Mouse (Mus musculus) forebrain, postnatal 0 days (tissue): ENCODE data around the gene Il17ra. TPM values are rescaled to one million over a fixed set of nuclear protein-coding genes. Genes with fewer than 3 reads are reported as not detected.

Experiments used
- ATAC-seq: fragments of 200-750 bp; cut with Nextera tagmentation; 2 replicates; pipeline ENCODE4 v1.8.0; 2017; ENCODE audit warnings: mild to moderate bottlenecking, moderate library complexity
- DNase-seq: peaks from one replicate; pipeline ENCODE4 v3.0.0-alpha.2; 2015
- H3K27ac ChIP-seq: fragments of 300-500 bp; sonication (generic); 2 replicates; pipeline ENCODE4 v1.5.1; 2014; ENCODE audit warnings: low read depth, mild to moderate bottlenecking, antibody characterized with exemption, low read length, moderate library complexity, mixed read lengths
- H3K27me3 ChIP-seq: fragments of 300-500 bp; sonication (generic); 2 replicates; pipeline ENCODE4 v1.6.1; 2014; ENCODE audit warnings: mild to moderate bottlenecking, low read length, mixed read lengths; ENCODE audit not compliant: insufficient read depth
- H3K36me3 ChIP-seq: fragments of 300-500 bp; sonication (generic); 2 replicates; pipeline ENCODE4 v1.6.1; 2014; ENCODE audit warnings: mild to moderate bottlenecking, moderate library complexity; ENCODE audit not compliant: insufficient read depth
- H3K4me1 ChIP-seq: fragments of 300-500 bp; sonication (generic); 2 replicates; pipeline ENCODE4 v1.6.1; 2014; ENCODE audit warnings: antibody characterized with exemption; ENCODE audit not compliant: insufficient read depth
- H3K4me2 ChIP-seq: fragments of 300-500 bp; sonication (generic); 2 replicates; pipeline ENCODE4 v1.6.1; 2014; ENCODE audit warnings: low read depth, mild to moderate bottlenecking, moderate library complexity
- H3K4me3 ChIP-seq: fragments of 300-500 bp; sonication (generic); 2 replicates; pipeline ENCODE4 v1.5.1; 2014; ENCODE audit warnings: low read depth, low read length, mixed read lengths
- H3K9ac ChIP-seq: fragments of 300-500 bp; sonication (generic); 2 replicates; pipeline ENCODE4 v1.6.1; 2014; ENCODE audit warnings: mild to moderate bottlenecking
- H3K9me3 ChIP-seq: fragments of 300-500 bp; sonication (generic); 2 replicates; pipeline ENCODE4 v1.6.1; 2016; ENCODE audit warnings: low read length
- CTCF ChIP-seq: sonication (generic); IDR thresholded peaks from 2 replicates; pipeline ENCODE4 v1.5.1; 2016; ENCODE audit warnings: antibody characterized with exemption, control low read depth, low read depth
- WGBS: fragments of 180-500 bp; shearing (Covaris S2); extraction: QIAGEN DNeasy Blood & Tissue Kit; methylation state at CpG from one replicate; pipeline ENCODE4 v1.1.7; 2014; 5-methylcytosine and 5-hydroxymethylcytosine counted together
- polyA plus RNA-seq: library from polyadenylated mRNA; unstranded; fragments of >200 nt; fragmentation: Nextera tagmentation; extraction: Ambion mirVana; gene quantifications from 2 replicates; pipeline ENCODE4 v1.2.1, GENCODE M21; 2015
- total RNA-seq: library from RNA; depleted of rRNA; stranded (reverse); fragments of >200 nt; gene quantifications from 2 replicates; pipeline ENCODE4 v1.2.3, GENCODE M21; 2014; rRNA removed

Il17ra gene
- total and polyA plus RNA-seq, 2 experiments from 2014 or later = 3.2 to 4.2 TPM

- DNase-seq (no peak), ATAC-seq (no peak)
- Histone ChIP-seq H3K36me3 (peaks cover 35% of the 10 kb centered on the region), H3K9ac (no peak overlapping the region), H3K4me2 (no peak overlapping the region), H3K27me3 (no peaks in the 10 kb centered on the region), H3K9me3 (no peaks in the 10 kb centered on the region), H3K4me3 (no peak overlapping the region), H3K4me1 (peaks cover 7% of the 10 kb centered on the region), H3K27ac (no peak overlapping the region)
- no peak for TF ChIP-seq CTCF
- WGBS = 94% methylated on average over 5 of the region's 5 CpGs
Observed at GRCm38 (mm10) chr6:120524796-120525195, 61.7 kb downstream of the Il17ra start.

- Histone ChIP-seq H3K9ac (no peak overlapping the region), H3K27me3 (no peaks in the 10 kb centered on the region), H3K9me3 (no peaks in the 10 kb centered on the region), H3K36me3 (no peaks in the 10 kb centered on the region), H3K4me2 (0 out of 2 replicates have a peak overlapping the region, but pooled peaks have one; percentile 2), H3K4me1 (peaks cover 16% of the 10 kb centered on the region), H3K27ac (no peak overlapping the region), H3K4me3 (no peak overlapping the region)
- TF ChIP-seq CTCF = no peak
- ATAC-seq = no peak
- no peak for DNase-seq
- WGBS = 65% methylated on average over 4 of the region's 4 CpGs
Observed at GRCm38 (mm10) chr6:120529123-120529522, 66.1 kb downstream of the Il17ra start.

- Histone ChIP-seq H3K4me1 (peaks cover 16% of the 10 kb centered on the region), H3K4me2 (peak within 1 kb of the TSS; percentile 66), H3K27ac (peak within 1 kb of the TSS; percentile 67; the same call in 1 of the 2 replicates), H3K36me3 (no peaks in the 10 kb centered on the region), H3K9ac (peak within 1 kb of the TSS; percentile 92), H3K9me3 (no peaks in the 10 kb centered on the region), H3K27me3 (no peaks in the 10 kb centered on the region), H3K4me3 (peak within 1 kb of the TSS; percentile 95)
- WGBS = 1% methylated on average over 74 of the region's 75 CpGs
- peak; percentile 96 for DNase-seq
- peak; percentile 100 for ATAC-seq
- TF ChIP-seq CTCF = no peak
Observed at GRCm38 (mm10) chr6:120531020-120531965, 68.2 kb downstream of the Il17ra start, which contains the start of gene Hdhd5. Gene Hdhd5, minus strand, starts transcription at chr6:120531319.

GRCm38 (mm10) chr6:120532594-120532993, 69.5 kb downstream of the Il17ra start:
- TF ChIP-seq CTCF = no peak
- 82% methylated on average over 1 of the region's 1 CpGs for WGBS
- Histone ChIP-seq H3K27me3 (no peaks in the 10 kb centered on the region), H3K4me1 (peaks cover 16% of the 10 kb centered on the region), H3K9me3 (no peaks in the 10 kb centered on the region), H3K36me3 (no peaks in the 10 kb centered on the region), H3K9ac (no peak overlapping the region), H3K4me3 (no peak overlapping the region), H3K27ac (no peak overlapping the region), H3K4me2 (no peak overlapping the region)
- DNase-seq (no peak), ATAC-seq (no peak)

- Histone ChIP-seq H3K4me1 (0 out of 2 replicates have a peak, but pooled peaks cover 10% of the 10 kb centered on the region), H3K36me3 (no peaks in the 10 kb centered on the region), H3K27me3 (no peaks in the 10 kb centered on the region), H3K27ac (no peak overlapping the region), H3K9ac (no peak overlapping the region), H3K4me3 (no peak overlapping the region), H3K9me3 (no peaks in the 10 kb centered on the region), H3K4me2 (no peak overlapping the region)
- no peak for TF ChIP-seq CTCF
- no peak for DNase-seq
- WGBS = 66% methylated on average over 2 of the region's 2 CpGs
- no peak for ATAC-seq
Observed at GRCm38 (mm10) chr6:120536337-120536736, 73.3 kb downstream of the Il17ra start.

Other genes with a start within 250 kb of the Il17ra start
- gene D330020A13Rik, start 168.9 kb upstream of the Il17ra start, total RNA-seq = not detected in 2 replicates
- 0.18 TPM in 1 of 2 replicates, not detected in the other for gene D330020A13Rik, start 168.9 kb upstream of the Il17ra start, polyA plus RNA-seq
- gene B4galnt3, start 168.7 kb upstream of the Il17ra start, total RNA-seq = 0.69 and 1.2 TPM in 2 replicates
- gene B4galnt3, start 168.7 kb upstream of the Il17ra start, polyA plus RNA-seq = 0.05 and 0.16 TPM in 2 replicates
- 29.6 and 44.3 TPM in 2 replicates for gene Kdm5a, start 99.1 kb upstream of the Il17ra start, total RNA-seq
- 14.0 and 18.0 TPM in 2 replicates for gene Kdm5a, start 99.1 kb upstream of the Il17ra start, polyA plus RNA-seq
- 9.8 and 13.5 TPM in 2 replicates for gene Ccdc77, start 98.9 kb upstream of the Il17ra start, total RNA-seq
- gene Ccdc77, start 98.9 kb upstream of the Il17ra start, polyA plus RNA-seq = 5.8 and 8.3 TPM in 2 replicates
- gene Tmem121b, start 30.6 kb downstream of the Il17ra start, total RNA-seq = 26.1 and 27.6 TPM in 2 replicates
- gene Tmem121b, start 30.6 kb downstream of the Il17ra start, polyA plus RNA-seq = 2.7 and 3.0 TPM in 2 replicates
- 27.8 and 29.9 TPM in 2 replicates for gene Hdhd5, start 68.1 kb downstream of the Il17ra start, total RNA-seq
- 13.9 and 14.9 TPM in 2 replicates for gene Hdhd5, start 68.1 kb downstream of the Il17ra start, polyA plus RNA-seq
- 3.2 and 4.1 TPM in 2 replicates for gene Cecr2, start 203.1 kb downstream of the Il17ra start, total RNA-seq
- 0.96 and 1.1 TPM in 2 replicates for gene Cecr2, start 203.1 kb downstream of the Il17ra start, polyA plus RNA-seq